Mouse (Mus musculus) limb, embryonic 11.5 days (tissue): ENCODE measurements around the gene Retn. TPM values are rescaled to one million over a fixed set of nuclear protein-coding genes. Genes with fewer than 3 reads are reported as not detected.

Experiments
- ATAC-seq: fragments of 200-750 bp; cut with Nextera tagmentation; 2 replicates; pipeline ENCODE4 v1.8.0; 2017; ENCODE audit warnings: low read depth; ENCODE audit not compliant: insufficient number of reproducible peaks, low FRiP score, low TSS enrichment
- DNase-seq: peaks from one replicate; pipeline ENCODE4 v3.0.0-alpha.2; 2015; ENCODE audit warnings: low spot score
- H3K27ac ChIP-seq: fragments of 300-500 bp; sonication (generic); replicated peaks from 2 replicates; pipeline ENCODE4 v1.5.1; 2014; ENCODE audit warnings: low read depth, mild to moderate bottlenecking, low read length
- H3K27me3 ChIP-seq: fragments of 300-500 bp; sonication (generic); 2 replicates; pipeline ENCODE4 v1.6.1; 2014; ENCODE audit warnings: mild to moderate bottlenecking, low read length, mixed read lengths; ENCODE audit not compliant: control insufficient read depth, insufficient read depth
- H3K36me3 ChIP-seq: fragments of 300-500 bp; sonication (generic); 2 replicates; pipeline ENCODE4 v1.6.1; 2014; ENCODE audit warnings: mild to moderate bottlenecking, low read length, moderate library complexity, mixed read lengths; ENCODE audit not compliant: control insufficient read depth, insufficient read depth
- H3K4me1 ChIP-seq: fragments of 300-500 bp; sonication (generic); 2 replicates; pipeline ENCODE4 v1.6.1; 2014; ENCODE audit warnings: low read length, mixed read lengths; ENCODE audit not compliant: control insufficient read depth, insufficient read depth
- H3K4me2 ChIP-seq: fragments of 300-500 bp; sonication (generic); 2 replicates; pipeline ENCODE4 v1.6.1; 2014; ENCODE audit warnings: low read depth, mild to moderate bottlenecking, moderate library complexity; ENCODE audit not compliant: severe bottlenecking
- H3K4me3 ChIP-seq: fragments of 300-500 bp; sonication (generic); 2 replicates; pipeline ENCODE4 v1.5.1; 2014; ENCODE audit warnings: low read depth, low read length
- H3K9ac ChIP-seq: fragments of 300-500 bp; sonication (generic); 2 replicates; pipeline ENCODE4 v1.6.1; 2014; ENCODE audit warnings: mild to moderate bottlenecking, low read length
- H3K9me3 ChIP-seq: fragments of 300-500 bp; sonication (generic); 2 replicates; pipeline ENCODE4 v1.6.1; 2016; ENCODE audit warnings: low read length; ENCODE audit not compliant: control insufficient read depth
- WGBS: fragments of 180-500 bp; shearing (Covaris S2); extraction: QIAGEN DNeasy Blood & Tissue Kit; methylation state at CpG from one replicate; pipeline ENCODE4 v1.1.7; 2014; 5-methylcytosine and 5-hydroxymethylcytosine counted together
- polyA plus RNA-seq: library from polyadenylated mRNA; unstranded; fragments of >200 nt; fragmentation: Nextera tagmentation; extraction: Ambion mirVana; gene quantifications from 2 replicates; pipeline ENCODE4 v1.2.1, GENCODE M21; 2014

Gene Retn
- polyA plus RNA-seq: not detected in 2 replicates

DNA sequence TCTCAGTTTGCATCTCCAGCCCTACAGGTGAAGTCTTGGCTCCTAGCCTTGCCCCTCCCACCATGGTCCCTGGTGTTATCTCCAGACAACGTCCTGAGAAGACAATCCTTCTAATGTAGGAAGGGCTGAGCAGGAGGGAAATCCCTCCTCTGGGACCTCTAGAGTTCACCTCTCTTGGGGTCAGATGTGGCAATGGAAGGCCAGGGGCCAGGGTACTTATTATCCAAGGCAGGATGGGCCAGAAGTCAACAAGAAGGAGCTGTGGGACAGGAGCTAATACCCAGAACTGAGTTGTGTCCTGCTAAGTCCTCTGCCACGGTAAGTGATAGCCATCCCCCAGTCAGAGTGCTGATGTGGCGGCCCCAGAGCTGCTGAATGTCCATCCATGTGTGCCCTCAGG is at the start of gene Retn:
TSS of gene Retn (plus strand) at position 245 of the 400 bp plus-strand sequence.
- no peak within 1 kb of the TSS for H3K27ac ChIP-seq
- no peaks in the 10 kb centered on the region for H3K9me3 ChIP-seq
- no peak within 1 kb of the TSS for H3K9ac ChIP-seq
- H3K4me2 ChIP-seq: no peak within 1 kb of the TSS
- DNase-seq (no peak), ATAC-seq (no peak)
- H3K36me3 ChIP-seq: no peaks in the 10 kb centered on the region
- WGBS: 78% methylated on average over 3 of the region's 3 CpGs
- no peaks in the 10 kb centered on the region for H3K27me3 ChIP-seq
- no peak within 1 kb of the TSS for H3K4me3 ChIP-seq
- H3K4me1 ChIP-seq: peaks cover 4% of the 10 kb centered on the region

- Histone ChIP-seq H3K9me3 (no peaks in the 10 kb centered on the region), H3K9ac (no peak overlapping the region), H3K4me1 (no peaks in the 10 kb centered on the region), H3K4me2 (no peak overlapping the region), H3K27ac (no peak overlapping the region), H3K36me3 (peaks cover 21% of the 10 kb centered on the region), H3K27me3 (no peaks in the 10 kb centered on the region), H3K4me3 (no peak overlapping the region)
- DNase-seq (no peak), ATAC-seq (no peak)
- WGBS: 89% methylated on average over 16 of the region's 16 CpGs
These were observed 49.0 kb upstream of the Retn start for GRCm38 (mm10) chr8:3606593-3606992.

DNA sequence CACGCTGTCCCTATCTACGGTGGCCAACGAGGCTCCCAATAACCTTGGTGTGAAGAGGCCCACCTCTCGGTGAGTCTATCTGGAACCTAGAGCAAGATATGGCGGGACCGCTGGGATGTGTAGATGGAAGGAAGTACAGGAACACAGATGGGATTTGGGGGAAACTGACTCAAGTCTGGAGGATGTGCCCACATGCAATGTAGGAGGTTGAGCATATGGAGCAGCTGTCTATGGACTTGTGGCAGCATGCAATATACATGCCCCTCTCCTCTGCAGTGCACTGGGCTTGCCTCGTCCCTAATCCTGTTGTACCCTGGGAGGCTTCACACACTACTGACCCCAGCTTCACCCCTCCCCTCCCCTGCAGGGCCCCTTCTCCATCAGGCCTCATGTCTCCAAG is 47.7 kb upstream of the Retn start:
- ATAC-seq (no peak), DNase-seq (no peak)
- Histone ChIP-seq H3K27me3 (no peaks in the 10 kb centered on the region), H3K4me1 (no peaks in the 10 kb centered on the region), H3K4me2 (no peak overlapping the region), H3K4me3 (no peak overlapping the region), H3K36me3 (peaks cover 25% of the 10 kb centered on the region), H3K9ac (no peak overlapping the region), H3K9me3 (no peaks in the 10 kb centered on the region), H3K27ac (no peak overlapping the region)
- 93% methylated on average over 7 of the region's 7 CpGs for WGBS

GRCm38 (mm10) chr8:3609046-3609815 is 46.3 kb upstream of the Retn start:
- DNase-seq: no peak
- no peak overlapping the region for H3K27ac ChIP-seq
- WGBS: 84% methylated on average over 12 of the region's 12 CpGs
- H3K9ac ChIP-seq: no peak overlapping the region
- H3K36me3 ChIP-seq: peaks cover 33% of the 10 kb centered on the region
- no peaks in the 10 kb centered on the region for H3K27me3 ChIP-seq
- H3K9me3 ChIP-seq: no peaks in the 10 kb centered on the region
- no peak for ATAC-seq
- no peak overlapping the region for H3K4me2 ChIP-seq
- no peak overlapping the region for H3K4me3 ChIP-seq
- no peaks in the 10 kb centered on the region for H3K4me1 ChIP-seq

DNA sequence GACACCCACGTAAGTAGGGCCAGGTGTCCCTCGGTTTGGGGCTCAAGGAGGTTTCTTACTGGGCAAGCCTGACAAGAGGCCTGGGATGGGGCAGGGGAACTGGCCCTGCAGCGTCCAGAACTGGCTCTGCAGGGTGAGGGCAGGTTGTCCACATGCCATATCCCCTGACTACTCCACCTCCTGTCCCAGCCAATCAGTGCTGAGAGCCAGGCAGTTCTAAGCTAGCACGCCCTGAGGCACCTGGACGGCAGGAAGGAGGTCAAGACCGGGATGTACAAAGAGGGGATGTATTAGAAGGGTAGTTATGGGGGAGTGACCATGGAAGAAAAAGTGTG is 45.8 kb upstream of the Retn start:
- H3K9ac ChIP-seq: no peak overlapping the region
- H3K4me2 ChIP-seq: no peak overlapping the region
- peaks cover 33% of the 10 kb centered on the region for H3K36me3 ChIP-seq
- DNase-seq (no peak), ATAC-seq (no peak)
- H3K27ac ChIP-seq: no peak overlapping the region
- H3K9me3 ChIP-seq: no peaks in the 10 kb centered on the region
- no peaks in the 10 kb centered on the region for H3K4me1 ChIP-seq
- 73% methylated on average over 6 of the region's 6 CpGs for WGBS
- no peak overlapping the region for H3K4me3 ChIP-seq
- no peaks in the 10 kb centered on the region for H3K27me3 ChIP-seq

GRCm38 (mm10) chr8:3621199-3621970 is 34.2 kb upstream of the Retn start, which contains the start of the genes Xab2 and Pet100:
Gene Xab2 (minus strand): TSS chr8:3621316.
Gene Pet100 (plus strand): TSS chr8:3621548.
- WGBS: under 1% methylated on average over 37 of the region's 37 CpGs
- Histone ChIP-seq H3K27ac (no peak within 1 kb of the TSS), H3K4me2 (peak within 1 kb of the TSS; percentile 71), H3K4me1 (peaks cover 7% of the 10 kb centered on the region; the same call in 1 of the 2 replicates), H3K9me3 (no peaks in the 10 kb centered on the region), H3K27me3 (no peaks in the 10 kb centered on the region), H3K36me3 (peaks cover 11% of the 10 kb centered on the region; the same call in 1 of the 2 replicates), H3K4me3 (peak within 1 kb of the TSS; percentile 83), H3K9ac (peak within 1 kb of the TSS; percentile 64)
- ATAC-seq (peak; percentile 98), DNase-seq (peak; percentile 100)

DNA sequence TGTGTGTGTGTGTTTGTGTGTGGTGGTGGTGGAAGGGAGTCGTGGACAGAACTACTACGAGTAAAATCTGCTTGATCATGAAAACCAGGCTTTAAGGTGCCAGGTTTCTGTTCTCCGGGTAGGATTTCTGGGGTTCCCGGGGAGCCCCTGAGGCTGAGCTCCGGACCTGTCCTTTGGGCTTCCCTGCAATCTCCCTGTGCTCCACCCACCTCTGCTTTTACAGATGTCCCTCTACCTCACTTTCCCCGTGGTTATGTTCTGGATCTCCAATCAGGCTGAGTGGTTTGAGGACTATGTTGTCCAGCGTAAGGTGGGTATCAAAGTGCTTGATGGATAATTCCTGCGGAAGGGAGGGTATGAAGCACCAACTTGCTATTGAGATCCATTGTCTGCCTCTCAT is 33.5 kb upstream of the Retn start:
- Histone ChIP-seq H3K4me2 (peak overlapping the region; percentile 48), H3K36me3 (peaks cover 5% of the 10 kb centered on the region; the same call in 1 of the 2 replicates), H3K9me3 (no peaks in the 10 kb centered on the region), H3K27ac (no peak overlapping the region), H3K27me3 (no peaks in the 10 kb centered on the region), H3K9ac (no peak overlapping the region), H3K4me1 (peaks cover 7% of the 10 kb centered on the region; the same call in 1 of the 2 replicates), H3K4me3 (peak overlapping the region; percentile 83)
- 70% methylated on average over 8 of the region's 8 CpGs for WGBS
- no peak for DNase-seq
- no peak for ATAC-seq

DNA sequence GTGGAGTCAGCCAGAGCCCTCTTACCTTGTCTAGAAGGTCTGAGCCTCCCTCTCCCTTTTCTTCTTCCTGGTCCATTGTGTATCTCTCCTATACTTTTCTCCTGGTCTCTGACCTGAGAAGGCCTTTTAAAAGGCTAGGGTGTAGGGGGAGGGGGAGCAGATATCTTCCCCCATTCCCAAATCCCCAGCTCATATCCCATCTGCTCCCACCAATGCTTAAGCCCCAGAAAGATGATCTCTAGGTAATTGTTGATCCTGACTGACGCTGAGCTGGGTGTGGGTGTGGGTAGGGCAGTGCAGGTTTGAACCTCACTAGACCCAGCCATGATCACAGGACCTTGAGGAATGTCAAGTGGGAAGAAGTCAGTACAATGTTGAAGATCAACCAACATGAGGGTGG is 30.1 kb upstream of the Retn start, which contains the start of gene Pcp2:
TSS of gene Pcp2 (minus strand) at position 101 of the 400 bp plus-strand sequence.
- ATAC-seq (no peak), DNase-seq (no peak)
- 52% methylated on average over 1 of the region's 1 CpGs for WGBS
- H3K4me1 ChIP-seq: peaks cover 4% of the 10 kb centered on the region; the same call in 1 of the 2 replicates
- no peak within 1 kb of the TSS for H3K27ac ChIP-seq
- H3K27me3 ChIP-seq: no peaks in the 10 kb centered on the region
- H3K4me2 ChIP-seq: no peak within 1 kb of the TSS
- H3K36me3 ChIP-seq: no peaks in the 10 kb centered on the region
- H3K9me3 ChIP-seq: no peaks in the 10 kb centered on the region
- H3K9ac ChIP-seq: no peak within 1 kb of the TSS
- no peak within 1 kb of the TSS for H3K4me3 ChIP-seq
